Mouse (Mus musculus): Measurements from ENCODE around the gene Lrch4.

Gene Lrch4

GRCm38 (mm10) chr5:137628498-137629305, at the start of gene Lrch4, which contains the start of the genes Fbxo24 and Gm20605:
Lrch4 (plus strand) TSS chr5:137629121.
Fbxo24 (minus strand) TSS chr5:137629002.
Gm20605 (plus strand) TSS chr5:137629175.
- peak; percentile 96 to 99 for DNase-seq (ENCODE audit: low spot score in 2 of 2)

GRCm38 (mm10) chr5:137580246-137580645, 48.7 kb upstream of the Lrch4 start:
- no peak for DNase-seq (ENCODE audit: low spot score in 2 of 2)

GRCm38 (mm10) chr5:137582702-137583101, 46.2 kb upstream of the Lrch4 start:
- no peak for DNase-seq (ENCODE audit: low spot score in 2 of 2)

- DNase-seq (ENCODE audit: low spot score in 2 of 2), result peak; percentile 45 to 67
Measured at GRCm38 (mm10) chr5:137583670-137584169, 45.2 kb upstream of the Lrch4 start.

GRCm38 (mm10) chr5:137584976-137585375, 43.9 kb upstream of the Lrch4 start:
- DNase-seq (ENCODE audit: low spot score in 2 of 2), result peak in 1 of 2 experiments; percentile 68

GRCm38 (mm10) chr5:137590507-137590906, 38.4 kb upstream of the Lrch4 start:
- DNase-seq (ENCODE audit: low spot score in 2 of 2), result no peak

- DNase-seq (ENCODE audit: low spot score in 2 of 2), result no peak
Measured at GRCm38 (mm10) chr5:137595921-137596320, 33.0 kb upstream of the Lrch4 start.

- no peak for DNase-seq (ENCODE audit: low spot score in 2 of 2)
Measured at GRCm38 (mm10) chr5:137596601-137597261, 32.2 kb upstream of the Lrch4 start.

- no peak for DNase-seq (ENCODE audit: low spot score in 2 of 2)
Measured at GRCm38 (mm10) chr5:137597625-137598024, 31.3 kb upstream of the Lrch4 start.

- DNase-seq (ENCODE audit: low spot score in 2 of 2), result no peak
Measured at GRCm38 (mm10) chr5:137598100-137598826, 30.7 kb upstream of the Lrch4 start.

- DNase-seq (ENCODE audit: low spot score in 2 of 2), result no peak
Measured at GRCm38 (mm10) chr5:137599600-137599999, 29.3 kb upstream of the Lrch4 start.

- no peak for DNase-seq (ENCODE audit: low spot score in 2 of 2)
Measured at GRCm38 (mm10) chr5:137600281-137600618, 28.7 kb upstream of the Lrch4 start.

- DNase-seq (ENCODE audit: low spot score in 2 of 2), result peak; percentile 87 to 94
Measured at GRCm38 (mm10) chr5:137600619-137601364, 28.1 kb upstream of the Lrch4 start, which contains the start of gene Mospd3. Mospd3 (minus strand) TSS chr5:137601058.

GRCm38 (mm10) chr5:137601365-137601729, 27.6 kb upstream of the Lrch4 start:
- DNase-seq (ENCODE audit: low spot score in 2 of 2), result no peak

GRCm38 (mm10) chr5:137607860-137608653, 20.9 kb upstream of the Lrch4 start:
- no peak for DNase-seq (ENCODE audit: low spot score in 2 of 2)

- no peak for DNase-seq (ENCODE audit: low spot score in 2 of 2)
Measured at GRCm38 (mm10) chr5:137608654-137609190, 20.2 kb upstream of the Lrch4 start.

GRCm38 (mm10) chr5:137609292-137609691, 19.6 kb upstream of the Lrch4 start:
- DNase-seq (ENCODE audit: low spot score in 2 of 2), result no peak

GRCm38 (mm10) chr5:137610056-137610455, 18.9 kb upstream of the Lrch4 start:
- DNase-seq (ENCODE audit: low spot score in 2 of 2), result no peak

GRCm38 (mm10) chr5:137610548-137611244, 18.2 kb upstream of the Lrch4 start:
- DNase-seq (ENCODE audit: low spot score in 2 of 2), result no peak

GRCm38 (mm10) chr5:137611245-137611602, 17.7 kb upstream of the Lrch4 start:
- DNase-seq (ENCODE audit: low spot score in 2 of 2), result no peak

Measured in cerebellum, postnatal 4 days (tissue).